Mouse (Mus musculus): ENCODE measurements at regions not wholly inside any gene's neighbourhood (a gene's known extent, or its start where the extent isn't known, plus 50 kb on each side); places are given as distances from the start of the nearest gene placed in this dataset.
"Not testable (repeated sequence)": the region's sequence is repeated elsewhere in the genome, so short reads cannot be mapped to it uniquely, and the experiment has no call there.

- DNase-seq, result no peak
These were observed 201.8 kb downstream of the Adgb start for GRCm38 (mm10) chr10:10270297-10270696.

DNA sequence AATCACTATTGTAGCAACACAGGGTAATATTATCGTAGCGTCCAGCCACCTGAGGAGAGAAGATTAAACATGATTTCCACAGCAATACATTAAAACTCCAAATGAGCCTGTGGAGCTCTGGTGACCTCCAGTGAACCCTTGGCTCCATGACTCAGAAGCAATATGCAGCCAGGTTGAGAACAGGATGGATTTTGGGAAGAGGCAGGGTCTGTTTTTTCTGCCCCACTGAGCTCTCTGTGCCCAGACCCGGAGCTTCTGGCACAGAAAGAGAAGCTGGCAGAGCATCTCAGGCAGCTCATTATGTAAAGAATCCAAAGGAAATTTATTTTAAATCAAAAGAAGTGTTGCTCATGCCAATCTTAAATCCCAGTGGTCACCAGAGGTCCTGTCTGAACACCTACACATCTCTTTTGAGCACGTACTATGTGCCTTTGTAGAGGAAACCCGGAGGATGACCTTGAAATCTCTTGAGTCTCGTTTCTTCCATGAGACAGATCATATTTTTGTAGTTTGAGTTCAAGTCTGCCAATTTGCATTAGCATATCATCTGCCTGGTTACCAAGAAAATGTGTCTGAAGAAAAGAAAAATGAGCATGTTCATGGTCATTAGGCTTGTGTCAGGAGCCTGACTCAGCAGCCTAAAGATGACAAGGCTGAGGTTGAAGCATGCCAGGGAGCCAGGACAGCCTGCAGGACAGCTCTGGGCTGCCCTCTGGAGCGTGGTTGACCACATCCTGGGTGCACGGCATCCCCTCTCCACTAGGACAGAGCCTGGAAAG lies 219.4 kb downstream of the Adgb start:
- peak; percentile 85 for DNase-seq

GRCm38 (mm10) chr10:10252136-10252535 lies 220.0 kb downstream of the Adgb start:
- peak; percentile 25 for DNase-seq

- DNase-seq, result no peak
These were observed 237.1 kb downstream of the Adgb start for GRCm38 (mm10) chr10:10234894-10235523.

DNA sequence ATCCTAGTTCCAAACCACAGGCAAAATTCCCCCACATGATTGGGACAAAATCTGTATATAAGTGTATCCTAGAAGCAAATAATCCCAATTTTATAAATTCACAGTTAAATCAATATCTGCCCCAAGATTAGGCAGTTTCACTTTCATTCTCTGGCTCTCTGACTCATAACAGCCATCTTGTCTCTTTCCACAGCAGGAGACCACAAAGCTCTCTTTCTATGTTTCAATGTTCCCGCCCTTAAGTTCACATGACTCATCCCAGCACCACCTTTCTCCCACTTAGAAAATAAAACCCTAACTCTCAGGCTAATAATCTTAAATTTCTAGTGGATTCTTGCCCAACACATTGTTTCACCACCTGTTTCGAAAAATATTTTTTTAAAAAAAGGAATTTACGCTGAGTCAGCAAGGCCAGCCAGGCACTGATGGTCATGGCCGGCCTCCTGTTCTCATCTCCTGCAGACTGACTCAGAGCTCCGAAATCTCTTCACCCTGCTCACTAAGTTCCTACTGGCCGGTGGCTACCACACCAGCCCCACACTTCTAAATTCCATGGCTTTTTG lies 247.5 kb downstream of the Adgb start:
- no peak for DNase-seq

DNA sequence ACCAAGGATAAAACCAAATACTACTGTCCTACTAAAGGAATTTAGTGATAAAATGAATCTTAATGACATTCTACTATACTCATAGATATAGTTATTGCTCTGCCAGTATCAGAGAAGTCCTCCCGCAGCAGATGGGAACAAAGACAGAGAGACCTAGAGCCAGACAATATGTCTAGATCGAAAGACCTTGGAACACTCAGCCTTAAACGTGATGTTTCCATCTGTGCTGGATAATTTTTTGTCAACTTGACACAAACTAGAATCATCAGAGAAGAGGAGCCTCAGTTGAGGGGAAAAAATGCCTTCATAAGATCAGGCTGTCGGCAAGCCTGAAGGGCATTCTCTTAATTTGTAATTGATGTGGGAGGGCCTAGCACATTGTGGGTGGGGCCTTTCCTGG lies 252.4 kb downstream of the Adgb start:
- DNase-seq, result no peak

DNA sequence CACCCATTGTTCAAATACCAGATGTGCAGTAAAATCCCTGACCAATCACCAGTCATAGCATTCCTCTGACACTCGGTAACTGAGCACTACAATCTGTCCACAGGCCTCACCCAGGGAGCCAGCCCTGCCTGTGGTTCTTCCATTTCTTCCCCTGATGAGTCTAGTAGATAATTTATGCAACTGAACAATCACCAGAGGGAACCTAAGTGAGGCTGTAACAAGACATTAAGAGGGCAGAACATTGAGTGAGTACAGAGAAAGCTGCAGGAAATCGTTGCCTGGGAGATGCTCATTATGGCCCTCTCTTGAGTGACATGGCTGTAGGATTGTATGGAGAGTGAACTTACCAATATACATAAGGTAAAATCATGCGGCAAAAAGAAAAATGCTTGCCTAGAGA lies 255.2 kb downstream of the Adgb start:
- DNase-seq, result no peak

DNA sequence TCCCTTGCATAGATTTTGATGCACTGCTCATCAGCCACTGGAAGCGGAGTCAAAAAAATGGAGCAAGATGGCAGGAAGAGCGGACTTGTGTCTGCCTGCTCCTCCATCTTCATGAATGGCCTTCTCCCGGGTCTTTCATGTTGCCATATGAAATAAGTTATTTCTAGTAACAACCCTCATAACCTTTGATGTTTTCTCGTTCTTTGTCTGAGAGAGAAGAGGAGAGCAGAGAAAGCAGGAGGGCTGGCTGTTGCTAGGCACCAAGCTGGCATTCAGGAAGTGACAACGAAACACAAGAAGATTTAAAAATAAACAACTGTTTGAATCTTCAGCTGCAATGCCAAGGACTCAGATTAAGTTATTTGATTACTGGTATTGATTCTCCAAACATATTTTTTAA lies 256.8 kb downstream of the Adgb start:
- no peak for DNase-seq

DNA sequence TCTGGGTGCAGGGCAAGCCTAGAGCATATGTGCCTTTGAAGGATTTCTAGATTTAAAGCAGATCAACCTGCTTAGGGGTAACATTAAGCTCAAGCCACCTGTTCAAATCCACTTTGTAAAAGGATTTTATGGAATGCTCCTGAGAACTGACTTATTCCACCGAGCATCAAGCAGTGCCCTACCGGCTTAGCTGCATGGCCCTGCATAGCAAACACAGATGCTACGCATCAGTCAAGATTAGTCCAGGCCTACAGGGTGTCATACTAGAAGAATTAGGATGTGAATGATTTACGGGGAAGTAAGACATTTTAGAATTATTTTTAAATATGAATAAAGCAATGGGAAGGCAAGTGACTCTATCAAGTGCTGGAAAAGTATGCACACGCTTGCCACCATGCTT lies 263.8 kb downstream of the Adgb start:
- DNase-seq, result no peak

- peak; percentile 61 for DNase-seq
These were observed 266.2 kb downstream of the Adgb start for GRCm38 (mm10) chr10:10205805-10206520.

GRCm38 (mm10) chr10:10203982-10204381 lies 268.1 kb downstream of the Adgb start:
- peak; percentile 59 for DNase-seq

DNA sequence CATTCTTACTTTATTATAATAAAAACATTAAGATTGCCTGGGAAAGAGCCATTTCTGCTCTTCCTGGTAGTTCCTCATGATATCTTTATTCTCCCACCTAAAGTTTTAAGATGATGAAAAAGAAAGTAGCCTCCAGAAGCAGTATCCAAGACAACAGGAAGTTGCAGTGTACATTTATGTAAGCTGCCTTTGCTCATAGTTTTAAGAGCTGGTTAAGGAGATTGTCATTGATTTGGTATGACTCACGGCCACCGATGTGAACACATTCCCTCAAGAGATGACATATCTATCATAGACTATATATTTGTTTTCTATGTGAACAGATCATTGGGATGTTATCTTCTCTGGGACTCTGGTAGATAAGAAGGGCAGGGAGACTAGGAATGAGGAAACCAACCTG lies 281.8 kb downstream of the Adgb start:
- no peak for DNase-seq

DNA sequence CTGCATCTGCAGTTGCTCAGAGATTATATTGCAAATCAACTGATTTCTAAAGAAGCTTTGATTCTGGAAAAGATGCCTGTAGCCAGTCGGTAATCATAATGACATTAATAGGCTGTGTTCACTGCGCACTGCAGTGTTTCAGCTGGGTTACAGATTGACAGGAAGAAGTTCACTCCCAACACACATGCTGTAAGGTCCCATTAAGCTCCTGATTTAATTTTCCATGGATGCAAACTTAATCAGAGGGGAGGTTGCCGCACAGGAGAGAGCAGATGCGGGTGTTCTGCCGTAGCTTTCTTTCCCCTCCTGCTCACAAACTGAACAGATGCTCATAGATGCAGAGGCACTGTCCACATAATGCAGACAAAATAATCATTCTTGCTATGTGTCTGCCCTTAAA lies 284.0 kb downstream of the Adgb start:
- DNase-seq, result no peak

GRCm38 (mm10) chr10:10186721-10187120 lies 285.4 kb downstream of the Adgb start:
- no peak for DNase-seq

GRCm38 (mm10) chr10:10185298-10185883 lies 284.5 kb upstream of the Stxbp5 start:
- no peak for DNase-seq

- no peak for DNase-seq
These were observed 283.5 kb upstream of the Stxbp5 start for GRCm38 (mm10) chr10:10184386-10184785.

GRCm38 (mm10) chr10:10177037-10177436 lies 276.2 kb upstream of the Stxbp5 start:
- not testable (repeated sequence) for DNase-seq

Data from adrenal gland, adult 2 months (tissue).